19 mouse cellular contexts compared by ENCODE assay signal in genomic region chr16:38908304-38908703, GRCm38 (mm10). TPM values are rescaled to one million over a fixed set of nuclear protein-coding genes. Genes with fewer than 3 reads are reported as not detected.
DNase-seq lines count a peak whose midpoint lies in the region; ATAC-seq and TF ChIP-seq lines count a peak whose summit lies in the region.
"Had no signal": no experiment of that assay in that cellular context is flagged by ENCODE, and none has a peak within 500 bp of the region (broad histone marks: within the 10 kb centered on the region; RNA-seq: fewer than 3 reads in every experiment).

No protein-coding gene starts in this region.

- H3K27ac ChIP-seq in hindbrain, postnatal 0 days = no peak overlapping the region
- no peak overlapping the region for H3K27ac ChIP-seq in hindbrain, embryonic 10.5 days
- H3K27ac ChIP-seq in layer of hippocampus, adult 2 months = peak overlapping the region; percentile 72; the same call in 1 of the 2 replicates
- H3K27ac ChIP-seq in olfactory bulb, adult 2 months (ENCODE audit: insufficient read depth, low read depth, low read length) = peak overlapping the region; percentile 66
- H3K27ac ChIP-seq in stomach, postnatal 0 days (replicated peaks) = no peak overlapping the region
- H3K27ac ChIP-seq: embryonic facial prominence, embryonic 15.5 days; forebrain, embryonic 10.5 days; gastrocnemius, adult 2 months had no signal

- H3K4me3 ChIP-seq in hindbrain, postnatal 0 days (ENCODE audit: low read length) = no peak overlapping the region
- no peak overlapping the region for H3K4me3 ChIP-seq in hindbrain, embryonic 10.5 days
- H3K4me3 ChIP-seq in layer of hippocampus, adult 2 months = no peak overlapping the region
- H3K4me3 ChIP-seq in olfactory bulb, adult 2 months (ENCODE audit: insufficient read depth, low read depth, low read length) = no peak overlapping the region
- no peak overlapping the region for H3K4me3 ChIP-seq in stomach, postnatal 0 days (ENCODE audit: low read depth, low read length)
- H3K4me3 ChIP-seq: embryonic facial prominence, embryonic 15.5 days; erythroblast, embryonic 14.5 days; forebrain, embryonic 10.5 days; gastrocnemius, adult 2 months had no signal

- no peaks in the 10 kb centered on the region for H3K27me3 ChIP-seq in hindbrain, postnatal 0 days (ENCODE audit: insufficient read depth, low read length)
- H3K27me3 ChIP-seq in hindbrain, embryonic 10.5 days (ENCODE audit: insufficient read depth, poor library complexity, severe bottlenecking) = peaks cover 22% of the 10 kb centered on the region
- 0 out of 2 replicates have a peak, but pooled peaks cover 2% of the 10 kb centered on the region for H3K27me3 ChIP-seq in stomach, postnatal 0 days (ENCODE audit: control insufficient read depth, insufficient read depth, low read length)

- TF ChIP-seq EP300 in stomach, postnatal 0 days (optimal IDR thresholded peaks at IDR 0.05) = no peak

- no peak for DNase-seq in hindbrain, postnatal 0 days (ENCODE audit: low spot score)
- no peak for DNase-seq in hindbrain, embryonic 10.5 days (ENCODE audit: low spot score)
- DNase-seq in layer of hippocampus, adult 2 months (ENCODE audit: low spot score in 2 of 2) = no peak
- DNase-seq in layer of hippocampus, adult 18-20 months (ENCODE audit: low spot score in 2 of 2) = no peak
- DNase-seq in stomach, postnatal 0 days (ENCODE audit: low spot score) = no peak
- DNase-seq: adrenal gland, adult 2 months; adrenal gland, postnatal 25 days; cerebellum, adult 18-20 months; cerebellum, postnatal 10 days; gastrocnemius, adult 2 months; gastrocnemius, postnatal 25 days; heart, postnatal 10 days; heart, postnatal 4 days had no signal

- ATAC-seq in hindbrain, postnatal 0 days = peak; percentile 39; the same call in 1 of the 2 replicates
- ATAC-seq in stomach, postnatal 0 days (ENCODE audit: low FRiP score, low TSS enrichment) = peak; percentile 42; the same call in 1 of the 2 replicates
- ATAC-seq: forebrain, embryonic 14.5 days had no signal

- no peak overlapping the region for H3K9ac ChIP-seq in hindbrain, postnatal 0 days (replicated peaks; ENCODE audit: low read length)
- no peak overlapping the region for H3K9ac ChIP-seq in stomach, postnatal 0 days (ENCODE audit: low read length)
- H3K9ac ChIP-seq: embryonic facial prominence, embryonic 15.5 days had no signal

- no peak for TF ChIP-seq CTCF in hindbrain, postnatal 0 days (IDR thresholded peaks at IDR 0.05; ENCODE audit: low read depth)
- no peak for TF ChIP-seq CTCF in layer of hippocampus, adult 2 months (conservative IDR thresholded peaks at IDR 0.05)
- TF ChIP-seq CTCF in olfactory bulb, adult 2 months (IDR thresholded peaks at IDR 0.05; ENCODE audit: insufficient read depth, low read depth, low read length) = no peak
- no peak for TF ChIP-seq CTCF in stomach, postnatal 0 days (IDR thresholded peaks at IDR 0.05; ENCODE audit: low read depth)

- no peaks in the 10 kb centered on the region for H3K36me3 ChIP-seq in hindbrain, postnatal 0 days (ENCODE audit: insufficient read depth, low read length)
- H3K36me3 ChIP-seq in hindbrain, embryonic 10.5 days = no peaks in the 10 kb centered on the region
- no peaks in the 10 kb centered on the region for H3K36me3 ChIP-seq in stomach, postnatal 0 days (ENCODE audit: control insufficient read depth, insufficient read depth, low read length)
- H3K36me3 ChIP-seq: embryonic facial prominence, embryonic 15.5 days; forebrain, embryonic 10.5 days had no signal

- H3K9me3 ChIP-seq in hindbrain, postnatal 0 days (ENCODE audit: low read length) = no peaks in the 10 kb centered on the region
- no peaks in the 10 kb centered on the region for H3K9me3 ChIP-seq in hindbrain, embryonic 10.5 days
- H3K9me3 ChIP-seq in stomach, postnatal 0 days (ENCODE audit: control insufficient read depth, low read length) = no peaks in the 10 kb centered on the region
- H3K9me3 ChIP-seq: embryonic facial prominence, embryonic 15.5 days; forebrain, embryonic 10.5 days had no signal

- H3K4me2 ChIP-seq in hindbrain, postnatal 0 days (ENCODE audit: low read depth, low read length) = no peak overlapping the region
- H3K4me2 ChIP-seq in stomach, postnatal 0 days (replicated peaks; ENCODE audit: low read depth) = no peak overlapping the region
- H3K4me2 ChIP-seq: embryonic facial prominence, embryonic 15.5 days had no signal

- H3K4me1 ChIP-seq in hindbrain, postnatal 0 days (ENCODE audit: insufficient read depth, low read length) = no peaks in the 10 kb centered on the region
- H3K4me1 ChIP-seq in hindbrain, embryonic 10.5 days (replicated peaks) = peaks cover 27% of the 10 kb centered on the region
- H3K4me1 ChIP-seq in olfactory bulb, adult 2 months (ENCODE audit: control insufficient read depth, insufficient read depth, low read length) = peaks cover 21% of the 10 kb centered on the region
- no peaks in the 10 kb centered on the region for H3K4me1 ChIP-seq in stomach, postnatal 0 days (replicated peaks; ENCODE audit: control insufficient read depth, insufficient read depth)
- H3K4me1 ChIP-seq: embryonic facial prominence, embryonic 15.5 days had no signal

- TF ChIP-seq POLR2A in olfactory bulb, adult 2 months (IDR thresholded peaks at IDR 0.05; ENCODE audit: insufficient read depth, low read depth, low read length) = no peak

- 61% methylated on average over 9 of the region's 9 CpGs for WGBS in hindbrain, postnatal 0 days
- 83% methylated on average over 9 of the region's 9 CpGs for WGBS in hindbrain, embryonic 10.5 days
- WGBS in olfactory bulb, adult 2 months = 40% methylated on average over 9 of the region's 9 CpGs
- 29% methylated on average over 9 of the region's 9 CpGs for WGBS in stomach, postnatal 0 days

RNA-seq across cellular contexts. Expression of gene Igsf11, which starts 15.8 kb away (rescaled TPM):
- 20.5 and 24.5 TPM in 2 replicates for total RNA-seq in hindbrain, postnatal 0 days (2014; rRNA removed)
- polyA plus RNA-seq in hindbrain, postnatal 0 days (2015; fragmentation: Nextera tagmentation; extraction: Ambion mirVana) = 4.9 and 5.8 TPM in 2 replicates
- 2.4 and 3.3 TPM in 2 replicates for polyA plus RNA-seq in hindbrain, embryonic 10.5 days (2016; fragmentation: Nextera tagmentation; extraction: Ambion mirVana)
- total RNA-seq in layer of hippocampus, adult 2 months (2021) = 10 to 100 TPM; 44.7 to 50.7 TPM
- 10 to 100 TPM; 46.6 to 47.2 TPM for total RNA-seq in layer of hippocampus, adult 18-20 months (2021)
- polyA plus RNA-seq in olfactory bulb, adult 2 months (2012; ENCODE audit: insufficient read depth, insufficient read length, low replicate concordance, missing spikeins) = not detected in 2 replicates
- polyA plus RNA-seq in stomach, postnatal 0 days (2015; fragmentation: Nextera tagmentation; extraction: Ambion mirVana) = 0.56 and 0.63 TPM in 2 replicates
- total RNA-seq: granulocyte monocyte progenitor cell, adult 5-6 weeks had no signal
- polyA plus RNA-seq: erythroblast, embryonic 14.5 days had no signal

Comparison
In these comparisons a context has a peak if more than half of its experiments do, and no peak if none do; other contexts are left out.
1. H3K27ac ChIP-seq: peak in layer of hippocampus, adult 2 months (single experiment) and olfactory bulb, adult 2 months (single experiment); none in hindbrain, postnatal 0 days (single experiment), hindbrain, embryonic 10.5 days (single experiment) and stomach, postnatal 0 days (single experiment).